Mouse (Mus musculus) frontal cortex, adult (tissue): ENCODE measurements around the gene Plpp4.

ENCODE experiments used
- ATAC-seq: cut with Nextera tagmentation; 2 replicates; pipeline ENCODE4 v1.9.2; 2017; ENCODE audit warnings: mild to moderate bottlenecking, moderate library complexity, mixed read lengths; ENCODE audit not compliant: low TSS enrichment

Plpp4 gene

DNA sequence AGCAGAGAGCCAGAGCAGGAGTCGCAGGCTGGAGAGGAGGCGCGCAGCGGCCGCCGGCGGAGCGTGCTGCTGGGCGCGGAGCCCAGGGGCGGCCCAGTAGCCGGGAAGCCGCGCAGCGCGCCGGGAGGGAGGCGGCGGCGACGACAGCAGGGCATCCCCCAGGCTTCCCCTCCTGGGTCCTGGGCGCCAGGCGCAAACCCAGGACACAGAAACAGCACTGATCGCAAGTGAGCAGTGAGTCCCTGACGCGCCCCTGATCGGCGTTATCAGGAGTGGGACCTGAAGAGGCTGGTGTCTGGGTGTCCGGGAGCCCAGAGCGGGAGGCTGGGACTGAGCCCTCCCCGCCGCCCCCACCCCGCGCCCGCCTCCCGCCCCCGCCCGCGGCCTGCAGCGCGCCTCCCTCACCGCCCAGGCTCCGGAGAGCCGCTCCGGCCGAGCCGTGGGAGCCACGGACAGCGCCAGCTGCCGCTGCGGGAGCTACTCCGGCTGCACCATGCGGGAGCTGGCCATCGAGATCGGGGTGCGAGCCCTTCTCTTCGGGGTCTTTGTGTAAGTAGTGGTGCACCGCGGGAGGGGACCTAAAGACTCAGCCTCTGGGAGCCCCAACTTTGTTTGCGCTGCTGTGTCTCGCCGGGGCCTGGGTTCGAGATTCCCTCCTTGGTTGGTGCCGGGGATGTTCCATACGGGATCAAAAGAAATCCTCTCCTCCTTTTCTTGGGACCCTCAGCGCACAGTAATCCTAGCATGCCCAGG, at the start of gene Plpp4:
Gene Plpp4 (plus strand): TSS at position 411 of the 753 bp plus-strand sequence.
- ATAC-seq: peak; percentile 78; the same call in 1 of the 2 replicates

DNA sequence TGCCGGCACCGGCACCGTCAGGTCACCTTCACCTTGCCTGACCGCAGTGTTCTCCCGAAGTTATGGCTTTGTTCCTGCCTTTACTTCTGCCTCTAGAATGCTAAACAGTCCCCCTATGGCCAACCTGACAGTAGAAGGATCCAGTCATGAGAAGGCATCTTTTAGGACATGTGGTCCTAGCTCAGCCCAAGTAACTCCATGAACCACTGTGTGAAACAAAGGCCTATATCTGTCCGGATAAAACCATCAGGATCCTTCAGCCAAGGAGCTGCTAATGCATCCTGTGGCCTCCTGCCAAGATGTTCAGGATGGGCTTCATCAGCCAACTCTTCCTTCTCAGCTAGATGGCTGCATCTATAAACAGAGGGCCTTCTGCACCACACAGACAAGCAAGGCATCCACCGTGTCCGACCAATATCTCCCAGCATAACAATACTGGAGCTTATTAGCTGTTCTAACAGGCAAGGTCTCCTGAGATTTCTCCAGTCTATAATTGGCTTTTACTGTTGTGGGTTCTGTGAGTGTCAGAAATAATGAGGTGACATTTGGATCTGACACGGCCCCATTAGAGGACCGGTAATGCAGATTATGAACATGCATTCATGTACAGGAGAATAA, 40.8 kb upstream of the Plpp4 start:
- ATAC-seq: no peak

DNA sequence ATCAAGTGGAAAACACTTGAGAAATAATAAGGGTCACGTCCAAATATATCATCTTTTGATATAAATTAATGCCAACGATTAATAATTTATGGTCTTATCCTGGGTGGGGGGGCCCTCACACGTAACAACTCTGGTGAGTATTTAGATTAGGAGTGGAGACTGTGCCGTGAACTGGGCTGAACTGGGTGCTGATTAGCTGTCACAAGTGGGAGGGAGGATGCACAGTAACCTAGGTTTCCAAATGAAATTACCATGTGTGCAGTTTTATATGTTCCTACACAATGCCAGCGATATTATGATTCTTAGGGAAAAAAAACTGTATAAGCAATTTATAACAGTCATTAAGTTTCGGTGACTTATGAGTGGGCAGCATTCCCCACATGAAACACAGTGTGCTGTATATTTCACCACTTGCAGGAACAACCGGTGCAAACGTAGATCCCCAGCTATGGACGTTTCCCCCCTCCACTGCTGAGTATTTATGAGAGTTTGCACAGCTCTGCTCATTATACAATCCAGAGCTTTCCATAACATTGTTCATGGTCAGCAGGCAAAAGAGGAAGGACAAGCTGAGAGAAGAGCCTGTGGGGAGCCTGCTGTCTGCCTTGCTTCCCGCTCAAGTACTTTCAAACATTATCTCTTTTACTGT, 40.2 kb upstream of the Plpp4 start:
- ATAC-seq: no peak

DNA sequence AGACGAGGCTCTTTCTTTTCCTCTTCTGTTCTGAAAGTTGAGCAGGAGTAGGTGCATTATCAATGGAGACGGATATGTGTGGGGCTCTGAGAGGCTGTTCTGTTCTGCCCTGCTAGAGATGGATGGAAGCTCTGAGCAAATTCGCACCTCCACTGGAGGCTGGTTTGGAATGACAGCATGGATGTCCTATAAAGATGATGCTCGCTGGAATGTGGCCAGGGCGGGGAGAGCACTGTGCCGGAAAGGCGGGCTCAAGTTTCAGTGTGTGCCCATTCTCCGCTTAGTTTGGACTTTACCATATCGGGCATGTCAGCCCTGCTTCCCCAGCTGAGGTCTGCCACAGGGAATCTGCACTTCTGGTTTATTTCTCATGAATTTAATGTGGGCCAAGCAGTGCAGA, 35.9 kb upstream of the Plpp4 start:
- ATAC-seq: no peak

DNA sequence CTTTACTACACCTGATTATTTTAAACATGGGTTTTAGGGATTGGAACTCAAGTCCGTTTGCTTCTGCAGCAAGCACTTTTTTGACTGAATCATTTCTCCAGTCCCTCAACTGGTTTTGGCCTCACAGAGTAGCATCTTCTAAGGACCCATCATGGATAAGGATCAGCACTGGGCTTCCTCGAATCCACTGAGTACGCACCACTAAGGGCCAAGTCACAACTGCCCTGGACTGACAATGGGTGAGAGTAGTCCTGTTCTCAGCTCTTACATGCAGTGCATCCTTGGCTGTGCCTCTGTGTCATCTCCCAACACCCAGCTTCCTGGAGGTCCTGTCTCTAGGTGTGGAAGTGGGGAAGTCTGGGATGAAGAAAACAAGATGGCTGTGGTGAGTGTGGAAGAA, 35.2 kb upstream of the Plpp4 start:
- ATAC-seq: no peak

DNA sequence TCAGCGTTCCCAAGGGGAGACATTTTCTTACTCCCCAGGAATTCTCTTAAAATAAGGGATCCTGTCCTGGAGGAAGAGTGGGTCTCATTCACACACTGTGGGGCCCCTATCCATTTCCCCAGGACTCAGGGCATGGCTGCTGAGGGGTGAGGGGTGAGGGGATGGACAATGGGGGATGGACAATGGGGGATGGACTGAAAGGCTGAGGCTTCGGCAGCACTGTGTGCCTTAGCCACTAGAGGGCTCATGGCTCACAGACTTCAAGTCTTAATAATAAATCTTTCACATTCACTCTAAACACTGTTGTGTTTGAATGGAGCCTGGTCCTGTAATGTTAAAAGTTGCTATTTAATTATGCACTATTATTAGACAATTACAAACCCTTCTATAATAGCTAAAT, 21.4 kb upstream of the Plpp4 start:
- ATAC-seq: no peak

DNA sequence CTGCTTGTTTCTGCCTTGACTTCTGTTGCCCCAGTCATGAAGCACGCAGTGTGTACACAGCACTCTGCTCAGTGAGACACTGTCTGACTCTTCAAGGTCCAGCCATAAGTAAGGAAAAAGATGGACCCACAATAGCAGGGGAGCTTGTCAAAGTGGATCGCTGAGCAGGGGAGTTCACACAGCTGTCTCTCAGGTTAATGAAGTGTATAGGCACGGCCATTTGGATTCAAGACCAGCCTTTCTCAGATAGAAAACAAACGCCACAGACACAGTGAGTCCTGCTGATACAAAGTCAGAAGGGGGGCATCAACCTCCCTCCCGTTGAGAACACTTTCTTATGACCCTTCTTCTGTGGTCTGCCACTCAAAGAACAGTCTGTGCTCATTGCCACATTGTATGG, 20.8 kb upstream of the Plpp4 start:
- ATAC-seq: no peak

DNA sequence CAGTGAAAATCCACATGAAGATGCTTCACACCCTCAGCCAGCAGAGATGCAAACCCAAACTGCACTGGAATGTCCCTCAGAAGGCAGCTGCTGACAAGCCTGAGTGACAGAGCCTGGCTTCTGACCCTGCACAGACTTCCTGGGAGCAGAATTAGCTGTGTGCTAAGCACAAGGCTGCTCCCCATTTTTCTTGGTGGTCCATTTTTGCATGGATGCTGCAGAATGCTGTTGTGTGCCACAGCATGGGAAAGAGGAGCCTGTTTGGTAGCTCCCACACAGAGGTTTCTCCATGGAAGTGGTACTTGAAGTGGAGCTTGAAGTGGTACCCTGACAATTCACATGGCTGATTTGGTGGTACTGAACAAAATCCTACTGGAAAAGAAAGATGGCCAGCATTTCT, 5.8 kb upstream of the Plpp4 start:
- ATAC-seq: no peak

DNA sequence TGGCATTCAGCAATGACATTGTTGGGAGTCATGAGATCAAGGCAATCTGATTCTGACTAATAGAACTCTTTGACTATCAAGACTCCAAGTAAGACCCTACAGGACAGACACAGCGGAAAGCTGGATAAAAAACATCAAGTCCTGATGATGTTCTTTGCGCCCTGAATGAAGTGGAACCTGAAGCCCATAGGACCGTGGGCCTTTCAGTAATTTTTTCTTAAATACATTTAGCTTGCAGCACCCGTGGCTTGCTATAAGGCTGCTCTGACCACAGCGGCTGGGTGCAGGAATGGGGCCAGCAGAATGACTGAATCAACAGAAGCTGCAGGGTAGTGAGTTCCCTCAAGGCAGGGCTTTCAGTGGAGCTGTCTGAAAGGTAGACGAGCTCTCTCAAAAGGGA, 3.4 kb upstream of the Plpp4 start:
- no peak for ATAC-seq

DNA sequence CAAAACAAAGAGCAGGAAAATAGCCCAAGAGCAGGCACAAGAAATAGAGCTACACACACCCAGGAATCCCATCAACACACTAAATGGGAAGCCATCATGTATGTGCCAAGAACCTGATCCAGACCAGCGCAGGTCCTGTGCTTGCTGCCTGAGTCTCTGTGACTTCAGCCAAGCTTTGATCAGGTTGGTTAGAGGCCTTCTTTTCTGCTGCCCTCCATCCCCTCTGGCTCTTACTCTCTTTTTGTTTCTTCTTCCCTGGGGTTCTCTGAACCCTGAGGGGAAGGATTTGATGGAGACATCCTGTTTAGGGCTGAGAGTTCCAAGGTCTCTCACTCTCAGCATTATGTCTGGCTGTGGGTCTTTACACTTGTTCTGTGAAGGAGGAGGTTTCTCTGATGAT, 2.7 kb upstream of the Plpp4 start:
- ATAC-seq: no peak

DNA sequence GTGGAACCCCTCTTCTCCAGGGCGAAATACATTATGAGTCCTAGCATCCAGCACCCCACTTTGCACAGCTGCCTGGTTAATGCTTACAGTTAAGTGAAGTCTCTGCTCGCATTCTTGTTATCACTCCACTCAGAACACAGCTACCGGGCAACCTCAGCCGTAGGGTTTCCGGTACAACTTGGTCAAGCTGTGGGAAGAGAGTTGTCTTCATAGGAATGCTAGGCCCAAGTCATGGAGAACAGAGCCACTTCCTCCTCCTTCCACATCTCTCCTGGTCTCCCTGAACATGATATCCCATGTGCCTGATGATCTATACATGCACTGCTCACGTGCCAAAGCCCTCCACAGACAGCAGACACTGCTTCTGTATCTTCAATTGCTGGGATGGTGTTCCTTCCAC, 1.4 kb upstream of the Plpp4 start:
- no peak for ATAC-seq

DNA sequence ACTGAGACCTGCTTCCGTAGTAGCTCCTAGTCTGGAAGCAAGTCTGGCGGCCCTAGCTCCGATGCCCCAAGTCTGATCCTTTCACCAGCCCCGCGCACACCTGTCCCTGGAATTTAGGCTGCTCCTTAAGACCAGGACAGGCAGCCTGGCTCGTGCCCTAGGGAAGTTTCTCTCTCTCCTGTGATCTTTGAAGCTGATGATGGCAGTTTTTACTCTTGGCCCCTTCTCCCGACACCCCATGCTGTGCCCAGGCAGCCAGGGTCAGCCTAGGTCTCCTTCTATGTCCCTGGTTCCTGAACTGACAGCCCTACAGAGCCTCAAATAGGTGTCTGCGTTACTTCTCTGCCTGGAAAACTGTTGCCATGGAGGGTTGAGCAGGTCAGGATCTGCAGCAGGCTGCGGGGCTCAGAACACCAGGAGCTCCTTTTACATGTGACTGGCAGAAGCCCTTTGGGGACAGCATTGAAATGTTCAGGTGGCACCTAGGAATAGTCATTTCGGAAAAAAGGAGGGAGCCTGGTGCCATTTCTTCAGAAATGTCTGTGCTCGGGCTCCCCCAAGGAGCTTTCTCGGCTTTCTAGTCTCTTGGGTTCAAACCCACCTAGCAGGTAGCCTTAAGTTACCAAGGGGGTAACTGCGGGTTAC, 665 bp downstream of the Plpp4 start:
- ATAC-seq: no peak

DNA sequence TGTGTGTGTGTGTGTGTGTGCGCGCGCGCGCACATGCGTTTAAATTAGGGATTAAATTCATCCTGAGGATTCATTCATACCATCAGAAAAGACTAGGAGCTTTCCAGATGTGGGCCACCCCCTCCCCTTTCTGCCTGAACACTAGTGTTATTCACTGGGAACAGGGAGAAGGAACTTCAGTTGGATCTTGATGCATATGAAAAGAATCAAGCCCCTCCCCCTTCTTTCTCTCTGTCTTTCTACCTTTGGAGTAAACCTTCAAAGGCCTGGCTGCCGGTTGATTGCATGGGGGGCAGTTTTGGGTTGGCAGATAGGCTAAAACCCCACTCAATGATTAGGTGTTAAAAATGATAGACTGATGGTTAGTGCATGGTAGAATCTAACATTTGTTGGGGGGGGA, 1.5 kb downstream of the Plpp4 start:
- no peak for ATAC-seq

DNA sequence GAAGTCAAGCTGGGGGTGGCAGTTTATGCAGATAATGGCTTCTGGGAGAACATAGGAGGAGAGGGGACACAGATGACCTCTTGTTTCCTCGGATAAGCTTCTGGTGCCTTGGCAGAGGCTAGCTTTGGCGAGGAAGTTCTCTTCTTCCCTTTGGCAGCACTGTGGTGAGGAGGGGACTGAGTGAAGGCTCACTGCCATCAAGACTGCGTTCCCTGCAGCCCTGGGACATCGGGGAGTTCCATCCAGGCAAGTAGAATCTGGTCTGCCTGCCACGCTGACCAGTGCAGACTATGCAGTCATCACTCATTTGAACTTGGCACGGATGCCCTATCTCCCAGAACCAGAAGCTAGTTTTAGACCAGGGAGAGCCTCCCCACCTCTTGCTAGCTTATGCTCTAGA, 2.4 kb downstream of the Plpp4 start:
- ATAC-seq: no peak

DNA sequence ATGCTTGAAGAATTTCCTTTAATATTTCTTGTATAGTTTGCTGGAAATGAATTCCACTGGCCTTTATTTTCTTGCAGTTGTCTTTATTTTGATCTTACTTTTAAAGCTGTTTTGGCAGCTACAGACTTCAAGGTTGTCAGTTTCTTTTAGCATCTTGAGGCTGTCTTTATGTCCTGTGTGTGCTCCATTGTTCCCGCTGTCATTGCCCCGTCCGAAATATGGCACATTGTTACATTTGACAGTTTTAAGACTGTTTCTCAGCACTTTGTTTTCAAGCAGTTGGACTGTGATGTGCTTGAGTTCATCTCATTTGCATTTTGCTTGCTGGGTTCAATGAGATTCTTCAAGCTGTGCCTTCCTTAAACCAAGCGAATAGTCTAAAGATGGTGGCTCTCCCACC, 17.0 kb downstream of the Plpp4 start:
- no peak for ATAC-seq

DNA sequence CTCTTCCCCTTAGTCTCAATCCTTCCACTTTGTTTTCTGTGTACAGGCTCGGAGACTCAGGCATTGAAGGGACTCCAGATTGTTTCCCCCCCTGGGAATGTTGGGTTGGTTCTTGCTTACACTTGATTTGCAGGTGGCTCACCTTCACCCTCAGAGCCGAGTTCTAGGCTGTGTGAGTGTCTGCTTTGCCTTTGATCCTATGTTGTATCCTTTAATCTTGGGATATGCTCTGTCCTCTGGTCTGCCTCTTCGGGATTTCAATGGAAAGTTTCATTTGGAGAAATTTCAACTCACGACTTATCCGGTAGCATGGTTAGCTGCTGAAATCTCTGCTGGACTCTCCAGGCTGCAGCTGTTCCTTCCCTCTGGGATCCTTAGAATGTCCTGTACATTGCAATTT, 17.9 kb downstream of the Plpp4 start:
- no peak for ATAC-seq

DNA sequence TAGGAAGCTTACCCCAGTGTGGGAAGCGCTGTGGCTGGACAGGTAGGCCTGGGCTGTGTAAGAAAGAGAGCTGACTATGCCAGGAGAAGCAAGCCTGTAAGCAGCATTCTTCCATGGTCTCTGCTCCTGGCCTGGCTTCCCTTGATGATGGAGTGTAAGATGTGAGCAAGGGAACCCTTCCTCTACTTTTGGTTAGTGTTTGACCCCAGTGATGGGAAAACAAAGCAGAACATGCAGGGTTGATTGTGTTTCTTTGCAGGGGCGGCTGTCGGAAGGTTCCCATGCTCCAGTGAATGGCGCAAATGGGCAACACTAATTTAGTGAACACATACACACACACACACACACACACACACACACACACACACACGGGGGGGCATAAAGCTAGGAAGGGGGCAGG, 20.9 kb downstream of the Plpp4 start:
- no peak for ATAC-seq

DNA sequence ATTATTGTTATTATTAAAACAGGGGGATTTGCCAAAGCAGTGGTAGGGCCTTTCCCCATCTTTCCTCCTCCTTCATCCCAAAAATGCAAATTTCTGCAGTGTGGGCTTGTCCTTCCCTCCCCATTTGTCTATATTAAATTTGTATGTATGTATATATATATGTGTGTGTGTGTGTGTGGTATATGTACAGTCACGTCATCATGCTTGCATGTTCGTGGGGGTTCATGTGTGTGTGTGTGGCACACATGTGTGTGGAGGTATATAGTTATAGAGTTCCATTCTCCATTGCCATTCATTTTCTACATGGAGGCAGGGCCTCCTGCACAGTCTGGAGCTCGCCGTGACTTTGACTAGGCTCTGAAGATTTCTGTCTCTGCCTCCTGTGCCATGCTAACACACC, 22.0 kb downstream of the Plpp4 start:
- no peak for ATAC-seq

DNA sequence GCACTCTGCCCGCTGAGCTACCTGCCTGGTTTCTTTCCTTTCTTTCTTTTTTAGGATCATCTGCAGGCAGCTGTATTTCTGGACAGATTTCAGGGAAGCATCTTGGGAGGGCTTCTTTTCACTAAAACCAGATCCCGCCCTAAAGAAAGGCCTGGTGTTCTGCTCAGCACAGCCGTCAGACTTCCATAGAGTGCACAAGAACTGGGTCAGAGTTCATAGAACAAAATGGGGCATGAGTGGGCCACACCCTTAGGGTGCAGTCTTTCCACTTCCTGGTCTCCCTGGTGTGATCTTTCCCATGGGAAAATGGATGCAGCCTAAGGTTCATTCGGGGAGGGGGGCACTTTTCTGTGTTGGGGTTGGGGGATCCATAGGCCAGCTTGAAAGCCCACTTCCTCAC, 22.4 kb downstream of the Plpp4 start:
- ATAC-seq: no peak

DNA sequence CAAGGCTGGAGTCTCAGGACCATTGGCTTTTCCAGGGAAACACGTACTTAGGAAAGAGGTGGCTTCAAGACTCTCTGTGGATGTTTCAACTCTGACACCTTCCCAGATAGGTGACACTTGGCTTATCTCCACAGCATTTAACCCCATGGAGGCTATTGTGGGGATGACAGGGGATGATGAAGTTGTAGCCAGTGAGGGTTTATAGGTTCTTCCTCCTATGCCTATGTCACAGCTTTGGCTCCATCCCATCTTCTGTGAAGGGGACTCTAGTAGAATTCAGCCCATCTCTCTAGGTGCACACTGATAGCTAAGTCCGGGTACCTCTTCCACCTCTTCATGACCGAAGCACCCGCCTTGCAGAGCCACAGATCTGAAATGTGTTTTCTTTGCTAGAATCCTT, 25.1 kb downstream of the Plpp4 start:
- no peak for ATAC-seq

DNA sequence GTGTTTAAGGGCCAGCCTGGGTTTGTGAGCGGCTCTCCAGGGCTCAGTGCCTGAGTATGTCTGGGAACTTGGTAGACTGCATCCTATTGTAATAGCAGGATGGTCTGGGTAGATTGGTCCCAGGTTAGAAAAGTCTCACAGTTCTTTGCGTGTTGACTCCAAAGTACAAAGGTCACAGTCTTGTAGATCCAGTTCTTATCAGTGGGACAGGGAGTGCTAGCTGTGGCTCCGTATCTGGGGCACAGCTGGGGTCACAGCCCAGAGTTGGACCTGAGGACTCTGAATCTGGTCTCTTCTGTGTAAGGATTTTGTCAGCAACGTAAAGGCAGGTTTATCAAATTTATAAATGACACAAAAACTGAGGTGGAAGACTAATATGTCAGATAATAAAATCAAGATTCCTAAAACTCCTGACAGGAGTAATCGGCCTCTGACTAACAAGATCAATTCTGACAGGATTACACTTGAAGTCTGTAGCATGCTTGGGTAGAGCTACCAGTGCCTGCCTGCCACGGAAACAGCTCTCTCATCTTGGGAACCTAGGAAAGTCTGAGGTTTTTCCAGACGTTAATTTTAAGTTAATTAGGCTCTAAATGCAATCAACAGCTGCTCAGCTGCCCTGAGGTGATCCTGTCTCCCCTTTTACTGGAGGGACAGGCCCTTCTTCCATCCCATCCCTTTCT, 28.5 kb downstream of the Plpp4 start:
- no peak for ATAC-seq

DNA sequence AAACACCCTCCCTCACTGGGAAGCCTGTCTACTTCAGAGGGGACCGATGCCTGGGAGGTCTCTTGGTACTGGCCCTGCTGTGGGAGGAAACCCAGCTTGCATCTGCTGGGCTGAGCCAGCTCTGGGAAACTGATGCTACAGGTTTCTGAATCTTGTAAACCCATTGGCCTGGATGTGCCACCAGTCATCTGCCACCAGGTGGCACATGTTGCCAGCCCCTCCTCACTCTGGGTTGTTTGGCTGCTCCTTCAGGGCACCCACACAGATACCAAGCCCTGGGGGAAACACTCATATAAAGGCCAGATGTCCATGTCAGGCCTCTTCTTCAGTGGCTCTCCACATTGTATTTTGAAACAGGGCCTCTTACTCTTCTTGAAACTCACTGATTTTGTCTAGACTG, 36.4 kb downstream of the Plpp4 start:
- ATAC-seq: no peak
